Mouse (Mus musculus) thymus, postnatal 36 days (tissue): ENCODE data around the gene Prok1.

ENCODE experiments used
- DNase-seq, 2 experiments: peaks; one replicate each; pipeline ENCODE4 v3.0.0; 2022; ENCODE audit warnings: mixed read lengths in 2 of 2

Gene Prok1

DNA sequence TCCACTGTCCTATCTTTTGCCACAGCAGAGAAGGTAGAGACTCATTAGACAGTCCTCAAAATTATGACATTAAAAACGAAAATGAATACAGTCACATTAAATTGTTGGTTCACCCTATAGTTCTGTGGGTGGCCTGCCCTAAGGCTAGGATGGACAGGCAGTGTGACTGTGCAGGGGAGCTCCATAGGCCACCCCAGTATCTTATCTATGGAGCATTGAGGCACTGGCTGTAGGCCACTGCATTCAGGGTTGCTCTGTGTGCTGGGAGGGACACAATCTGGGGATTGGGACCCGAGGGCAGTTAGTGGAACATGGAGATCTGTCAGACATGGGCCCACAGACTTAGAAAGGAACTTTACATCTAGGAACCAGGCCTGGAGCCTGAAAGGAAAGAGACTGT is 5.6 kb downstream of the Prok1 start:
- DNase-seq = no peak

DNA sequence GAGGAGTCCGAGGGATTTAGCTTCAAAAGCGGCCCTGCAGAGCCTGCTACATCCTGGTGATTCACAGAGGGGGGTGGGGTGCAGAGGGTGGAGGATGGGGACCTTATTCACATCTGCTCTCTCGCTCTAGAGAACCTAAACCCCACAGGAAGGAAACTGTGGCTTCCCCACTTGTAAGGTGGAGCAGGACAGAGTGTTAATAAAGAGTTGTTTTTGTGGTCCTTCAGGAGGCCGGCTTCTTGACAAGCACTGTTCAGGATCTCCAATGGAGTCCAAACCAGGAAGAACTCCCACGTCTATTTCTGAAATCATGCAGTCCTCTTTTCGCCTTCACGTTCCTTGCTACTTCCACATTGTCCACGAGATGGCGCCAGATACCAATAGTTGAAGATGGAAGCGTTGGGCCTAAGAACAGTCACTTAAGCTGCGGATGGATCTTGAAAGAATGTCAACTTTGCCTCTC is 6.1 kb downstream of the Prok1 start:
- DNase-seq = peak; percentile 62 to 74

DNA sequence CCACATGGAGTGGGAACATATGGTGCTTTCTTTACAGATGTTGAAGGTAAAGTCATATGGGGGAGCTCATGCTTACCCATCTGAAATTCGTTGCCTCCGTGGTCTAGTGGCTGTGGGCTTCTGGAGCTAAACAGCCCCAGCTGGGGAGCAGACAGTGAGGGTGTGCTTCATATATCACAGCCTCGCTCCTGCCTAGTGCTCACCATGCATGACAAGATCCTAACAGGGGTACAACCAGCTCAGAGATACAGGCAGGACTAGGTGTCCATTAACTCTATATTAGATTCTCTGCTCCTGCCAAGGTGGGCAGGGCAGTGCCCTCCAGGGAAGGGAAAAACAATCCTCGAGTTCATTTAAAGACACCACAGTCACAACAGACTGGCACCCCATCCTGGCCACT is 8.3 kb downstream of the Prok1 start:
- DNase-seq = no peak

DNA sequence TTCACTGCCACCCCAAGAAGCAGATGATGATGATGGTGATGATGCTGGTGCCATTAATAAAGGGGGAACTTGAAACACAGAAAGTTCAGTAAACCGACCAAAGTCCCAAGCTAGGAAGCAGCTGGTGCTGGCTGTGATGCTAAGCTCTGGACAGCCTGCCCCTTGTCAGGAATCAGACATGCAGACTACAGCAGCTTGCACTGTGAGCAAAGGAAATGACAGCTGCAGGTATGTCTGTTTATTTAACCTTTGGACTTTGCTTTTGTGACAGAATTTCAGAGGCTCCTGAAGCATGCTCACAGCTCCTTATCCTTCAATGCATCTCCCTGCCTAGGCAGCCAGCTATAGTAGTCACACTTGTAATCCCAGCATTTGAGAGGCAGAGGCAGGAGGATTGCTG is 9.0 kb downstream of the Prok1 start, which contains the start of gene A630076J17Rik:
Gene A630076J17Rik, plus strand, starts transcription at position 88 of the 400 bp plus-strand sequence.
- no peak for DNase-seq

DNA sequence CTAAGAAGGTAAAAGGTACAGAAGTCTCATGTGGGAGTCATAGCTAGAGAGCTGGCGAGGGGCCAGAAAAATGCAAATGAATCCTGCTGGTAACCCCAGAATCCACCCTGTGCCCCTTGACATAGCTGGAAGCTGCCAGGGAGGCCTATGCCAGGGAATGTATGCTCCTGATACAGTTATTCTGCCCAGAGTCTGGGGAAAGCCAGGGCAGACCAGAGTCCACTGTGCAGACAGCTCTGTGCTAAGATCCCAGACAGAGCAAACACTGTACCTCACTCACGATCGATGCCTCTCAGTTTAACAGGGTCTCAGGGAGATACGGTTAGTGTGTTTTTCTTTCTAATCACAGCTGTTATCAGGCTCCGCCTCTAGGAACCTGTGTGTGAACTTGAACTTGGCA is 9.7 kb downstream of the Prok1 start:
- no peak for DNase-seq

DNA sequence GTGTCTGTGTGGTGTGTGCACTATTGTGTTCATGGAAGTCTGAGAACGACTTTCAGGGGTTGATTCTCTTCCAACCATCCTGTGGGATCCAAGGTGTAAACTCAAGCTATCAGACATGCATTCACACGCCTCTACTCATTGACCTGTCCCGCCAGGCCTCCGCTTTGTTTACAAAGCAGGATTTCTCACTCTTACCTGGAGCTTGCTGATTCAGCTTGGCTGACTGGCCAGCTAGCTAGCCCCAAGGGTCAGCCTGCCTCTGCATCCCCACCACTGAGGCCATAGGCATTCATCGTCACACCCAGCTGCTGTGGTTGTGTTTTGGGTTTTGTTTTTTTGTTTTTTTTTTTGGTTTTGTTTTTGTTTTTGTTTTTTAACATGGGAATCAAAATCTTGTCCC is 10.3 kb downstream of the Prok1 start:
- DNase-seq = no peak

DNA sequence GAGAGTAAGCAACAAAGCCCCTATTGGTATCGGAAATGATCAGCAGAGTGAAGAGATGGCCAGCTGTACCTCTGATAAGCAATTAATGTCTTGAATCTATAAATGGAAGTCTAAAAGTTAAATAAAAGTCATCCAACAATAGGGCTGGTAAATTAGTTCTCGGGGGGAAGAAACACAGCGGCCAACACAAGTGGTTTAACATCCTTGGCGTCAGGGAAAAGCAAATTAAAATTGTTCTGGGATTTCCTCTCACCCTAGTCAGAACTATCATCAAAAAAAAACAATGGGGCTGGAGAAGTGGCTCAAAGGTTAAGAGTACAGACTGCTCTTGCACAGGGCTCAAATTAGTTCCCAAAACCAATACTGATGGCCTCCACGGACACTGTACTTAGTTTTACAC is 13.7 kb downstream of the Prok1 start:
- no peak for DNase-seq

DNA sequence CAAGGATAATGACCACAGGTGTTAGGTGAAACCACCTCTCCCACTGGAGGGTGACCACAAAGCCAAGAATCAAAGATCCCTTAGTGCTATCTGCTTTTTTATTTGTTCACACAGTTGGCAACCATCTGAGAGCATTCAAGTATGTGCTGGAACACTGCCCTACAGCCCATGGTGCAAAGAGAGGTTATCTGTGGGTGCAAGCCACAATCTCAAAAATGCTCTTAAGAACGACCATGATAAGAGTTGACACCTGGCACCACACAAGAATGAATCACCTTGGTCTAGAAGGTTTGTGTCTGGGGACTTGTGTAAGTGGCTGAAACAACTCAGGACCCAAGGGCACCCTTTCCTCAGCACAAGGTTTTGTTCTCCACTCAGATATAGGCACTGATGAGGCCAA is 16.3 kb downstream of the Prok1 start:
- DNase-seq = no peak

DNA sequence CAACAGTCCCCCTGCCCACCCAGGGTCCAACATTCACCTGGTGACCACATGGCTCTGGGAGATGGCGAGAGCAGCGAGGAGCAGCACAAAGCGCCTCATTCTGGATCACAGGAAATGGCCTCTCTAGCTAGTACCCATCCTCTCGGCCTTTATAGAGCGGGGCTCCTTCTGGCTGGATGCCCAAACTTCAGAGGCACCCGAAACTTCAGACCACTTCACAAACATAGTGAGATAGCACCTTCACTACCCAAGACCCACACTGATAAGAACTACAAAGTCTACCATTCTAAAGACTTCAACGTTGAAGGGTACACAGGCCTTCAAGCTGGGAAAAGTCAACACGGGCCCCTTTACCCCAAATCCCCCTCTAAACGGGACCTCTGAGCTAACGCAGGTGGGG is 17.9 kb downstream of the Prok1 start, which contains the start of gene Cym:
Gene Cym, minus strand, starts transcription at position 125 of the 400 bp plus-strand sequence.
- no peak for DNase-seq

DNA sequence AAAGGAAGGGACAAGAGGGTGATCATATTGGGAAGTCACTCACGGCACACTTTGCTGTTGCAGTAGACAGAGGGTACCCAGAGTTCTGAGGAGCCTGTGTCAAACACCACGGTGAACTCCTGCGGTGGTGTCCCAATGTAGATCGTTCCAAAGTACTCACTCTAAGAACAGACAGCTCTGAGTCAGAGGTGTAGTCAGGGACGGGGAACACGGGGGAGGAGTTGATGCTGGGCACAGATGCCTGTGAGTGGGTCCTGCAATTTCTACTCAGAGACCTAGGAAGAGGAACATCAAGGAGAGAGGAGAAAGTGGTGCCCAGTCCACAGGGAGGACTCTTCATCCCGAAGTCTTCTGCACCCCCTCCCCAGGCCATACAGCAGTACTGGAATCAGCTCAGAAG is 20.9 kb downstream of the Prok1 start:
- no peak for DNase-seq

DNA sequence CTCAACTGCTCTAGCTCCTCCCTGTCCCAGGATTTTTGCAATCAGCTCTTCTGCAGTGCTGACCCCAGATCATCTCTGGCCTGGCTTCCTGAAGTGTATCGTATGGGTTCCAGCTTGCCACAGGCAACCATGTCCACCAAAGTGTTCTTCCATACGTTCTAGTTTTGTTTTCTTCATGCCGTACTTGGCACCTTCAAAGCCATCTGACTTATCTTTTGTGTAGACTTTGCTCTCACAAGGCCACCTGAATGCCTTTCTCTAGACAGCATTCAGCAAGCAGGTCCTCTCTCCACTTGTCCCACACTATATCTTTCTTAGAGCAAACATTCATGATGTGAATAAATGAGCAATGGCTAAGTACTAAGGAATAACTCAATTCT is 22.4 kb downstream of the Prok1 start:
- no peak for DNase-seq

DNA sequence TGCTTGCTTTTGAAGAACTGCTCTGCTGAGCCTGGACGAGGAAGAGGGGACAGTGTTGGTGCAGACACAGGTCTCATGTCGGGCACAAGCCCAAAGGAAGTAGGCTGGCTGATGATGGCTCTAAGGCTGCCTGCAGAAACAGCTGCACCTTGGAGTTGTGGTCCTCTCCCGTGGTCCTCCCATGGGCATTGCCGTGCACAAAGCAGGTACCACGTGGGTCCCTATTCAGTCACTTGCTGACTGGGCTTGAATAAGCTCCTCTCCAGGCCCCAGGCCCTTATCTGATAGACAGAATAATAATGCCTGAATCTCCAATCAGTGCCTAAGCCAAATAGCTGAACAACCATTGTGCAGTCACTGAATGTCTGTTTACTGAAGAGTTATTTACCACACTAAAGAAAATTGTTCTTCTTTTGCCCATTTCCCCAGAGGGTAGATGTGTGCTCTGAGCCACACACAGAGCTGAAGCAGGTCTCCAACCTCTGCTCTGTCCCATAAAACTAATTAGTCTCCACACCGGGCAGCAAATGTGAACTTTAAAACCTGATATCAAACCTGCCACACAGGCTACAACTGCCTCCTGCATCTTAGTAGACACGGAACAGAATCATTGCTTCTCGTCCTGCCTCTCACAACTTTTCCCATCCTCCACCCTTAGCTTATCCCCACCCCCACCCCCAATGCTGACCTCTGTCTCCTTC is 23.0 kb downstream of the Prok1 start:
- no peak for DNase-seq

DNA sequence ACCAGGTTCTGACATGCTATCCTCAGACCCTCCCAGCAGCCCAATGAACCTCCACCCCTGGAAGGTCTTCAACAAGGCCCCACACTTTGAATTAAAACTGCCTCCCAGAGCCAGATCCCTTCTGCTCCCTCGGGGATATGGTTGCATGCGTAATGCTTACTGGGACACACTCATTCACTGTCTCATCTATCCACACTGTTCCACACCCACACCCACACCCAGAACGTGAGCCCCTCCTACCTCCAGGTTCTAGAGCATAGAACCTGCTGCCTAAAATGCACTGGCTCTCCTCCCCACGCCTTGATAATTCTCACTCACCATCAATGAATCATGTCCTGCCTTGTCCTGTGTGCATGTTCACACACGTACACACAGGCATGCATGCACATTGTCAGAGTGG is 24.9 kb downstream of the Prok1 start:
- DNase-seq = no peak

DNA sequence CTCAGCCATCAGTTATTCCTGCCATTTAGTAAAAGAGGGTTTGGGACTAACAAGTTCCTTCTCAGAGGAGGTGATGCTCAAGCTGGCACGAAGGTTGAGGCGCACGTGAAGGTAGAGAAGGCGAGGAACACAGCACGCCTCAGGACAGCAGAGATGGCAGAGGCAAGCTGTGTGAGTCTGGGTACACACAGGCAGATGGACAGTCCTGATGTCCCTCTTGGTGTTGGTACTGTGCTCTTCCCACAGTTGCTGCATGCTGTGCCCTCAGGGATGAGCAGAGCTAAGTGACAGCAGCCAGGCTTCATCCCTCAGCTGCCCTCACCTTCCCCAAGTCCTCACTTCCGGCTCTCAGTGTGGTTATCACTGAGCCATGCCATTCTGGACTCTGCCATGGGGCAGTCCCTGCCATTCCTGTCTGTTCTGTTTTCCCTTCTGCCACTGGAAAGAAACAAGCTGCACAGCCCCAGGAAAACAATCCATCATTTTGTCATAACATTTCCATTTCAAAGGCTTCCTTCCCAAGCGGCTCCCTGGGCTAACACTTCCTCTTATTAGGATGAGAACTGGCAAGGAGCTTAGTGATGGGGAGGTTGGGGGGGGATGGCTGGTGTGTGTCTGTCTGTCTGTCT is 31.8 kb downstream of the Prok1 start:
- no peak for DNase-seq

DNA sequence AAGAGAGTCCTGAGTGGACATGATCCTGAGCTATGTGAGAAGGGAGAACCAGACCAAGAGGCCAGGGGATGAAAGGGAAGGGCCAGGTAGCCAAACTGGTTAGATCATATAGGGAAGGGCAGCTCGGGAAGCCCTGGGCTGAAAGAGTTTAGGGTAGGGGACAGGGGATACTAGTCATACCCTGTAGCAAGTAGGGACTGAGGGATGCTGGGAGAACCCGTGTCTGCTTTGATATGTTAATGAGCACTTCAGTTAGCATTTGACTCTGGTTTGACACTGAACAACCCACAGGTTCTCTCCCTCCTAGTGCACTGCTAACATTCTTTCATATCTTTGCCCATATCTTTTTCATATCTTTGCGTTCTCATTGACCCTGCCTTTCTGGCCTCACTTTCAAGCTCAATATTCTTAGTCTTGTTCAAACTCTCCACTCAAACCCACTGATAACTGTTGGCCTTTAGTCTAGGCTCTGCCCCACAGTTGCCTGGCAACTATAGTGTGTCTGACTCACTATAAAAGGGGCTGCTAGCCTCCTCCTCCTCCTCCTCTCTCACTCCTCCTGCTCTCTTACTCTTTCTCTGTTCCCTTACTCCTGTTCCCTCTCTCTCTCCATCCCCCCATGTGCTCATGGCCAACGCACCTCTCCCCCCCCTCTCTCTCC is 32.9 kb downstream of the Prok1 start:
- DNase-seq = no peak

DNA sequence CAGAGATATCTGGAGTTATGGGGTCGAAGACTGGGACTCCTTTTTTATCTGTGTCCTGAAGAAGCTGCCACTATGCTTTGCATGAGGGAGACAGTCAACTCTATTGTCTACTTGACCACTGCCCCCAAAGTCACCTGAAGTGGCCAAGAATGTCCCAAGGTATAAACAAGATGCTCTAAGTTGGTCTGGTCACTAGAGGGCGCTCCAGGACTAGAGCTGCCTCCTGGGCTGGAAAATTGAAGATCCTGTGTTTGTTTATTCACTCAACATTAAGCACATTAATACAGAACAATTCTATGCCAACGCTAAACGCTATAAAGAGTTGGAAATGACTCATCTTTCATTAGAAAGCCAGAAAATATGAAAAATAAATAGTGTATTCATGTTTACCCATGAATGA is 33.5 kb downstream of the Prok1 start:
- peak; percentile 34 to 54 for DNase-seq

DNA sequence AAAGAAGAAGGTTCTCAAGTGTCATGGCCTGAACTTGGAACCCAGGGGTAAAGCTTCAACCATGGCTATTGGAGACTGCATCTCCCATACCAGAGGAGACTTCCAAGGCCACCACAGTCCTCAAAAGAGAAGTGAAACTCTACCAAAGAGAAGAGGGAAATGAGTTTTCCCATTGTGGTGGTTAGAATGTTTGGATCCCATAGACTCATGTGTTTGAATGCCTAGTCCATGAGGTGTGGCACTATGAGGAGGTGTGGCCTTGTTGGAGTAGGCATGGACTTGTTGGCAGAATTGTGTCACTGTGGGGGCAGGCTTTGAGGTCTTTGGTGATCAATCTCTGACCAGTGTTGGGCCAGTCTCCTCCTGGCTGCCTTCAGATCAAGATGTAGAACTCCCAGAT is 34.3 kb downstream of the Prok1 start:
- no peak for DNase-seq

DNA sequence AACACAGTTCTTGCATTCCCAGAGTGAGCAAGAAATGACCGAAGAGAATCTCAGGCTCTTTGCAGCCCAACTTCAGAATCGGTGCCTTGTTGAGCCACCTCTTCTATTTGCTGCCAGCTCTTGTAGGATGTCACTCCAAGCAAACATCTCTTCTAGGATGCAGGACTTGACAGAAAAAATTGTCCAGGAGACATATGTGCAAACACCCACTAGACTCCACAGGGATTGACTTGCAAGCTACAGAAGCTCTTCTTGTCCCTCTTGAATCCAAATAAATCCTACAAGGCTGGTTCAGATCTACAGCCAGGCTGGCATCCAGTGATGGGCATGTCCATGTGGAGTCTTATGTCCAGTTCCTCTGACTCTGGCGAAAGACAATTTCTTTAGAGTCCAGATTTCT is 35.1 kb downstream of the Prok1 start:
- DNase-seq = no peak

DNA sequence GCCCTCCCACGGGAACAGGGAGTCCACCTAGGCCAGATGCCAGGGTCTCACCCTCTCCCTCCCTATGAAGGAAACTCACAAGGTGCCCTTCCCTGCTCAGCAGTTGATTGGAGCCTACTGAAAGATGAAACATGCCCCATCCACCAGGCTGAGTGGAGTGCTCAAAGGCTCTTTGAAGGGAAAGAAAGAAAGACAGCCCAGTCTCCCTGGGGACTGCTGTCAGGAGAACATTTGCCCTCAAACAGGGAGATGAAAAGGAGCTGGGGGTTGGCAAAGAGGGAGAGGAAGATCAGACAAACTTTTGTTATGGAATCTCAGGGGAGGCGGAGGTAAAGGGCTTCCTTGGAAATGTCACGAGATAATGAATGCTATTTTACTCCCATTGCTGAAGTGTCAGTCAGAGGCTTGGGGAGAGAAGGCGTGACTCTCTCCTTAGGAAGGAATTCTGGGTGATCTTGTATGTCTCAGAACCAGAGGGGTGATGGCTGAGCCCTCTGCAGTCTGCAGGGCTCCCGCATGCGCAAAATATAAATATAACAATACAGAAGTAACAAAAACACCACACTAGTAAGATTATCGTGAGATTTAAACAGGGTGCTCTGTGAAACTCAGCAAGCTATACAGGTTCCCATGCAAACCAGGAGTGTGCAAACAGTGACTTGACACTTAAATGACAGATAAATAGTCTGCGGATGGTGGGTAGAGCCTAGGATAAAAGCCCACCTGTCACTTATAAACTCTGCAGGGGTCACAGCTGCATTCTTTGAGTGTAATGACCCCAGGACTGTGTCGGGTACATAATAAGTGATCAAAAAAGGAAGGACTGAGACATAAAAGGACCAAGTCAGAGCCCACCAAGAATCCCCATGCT is 38.0 kb downstream of the Prok1 start:
- DNase-seq = no peak

DNA sequence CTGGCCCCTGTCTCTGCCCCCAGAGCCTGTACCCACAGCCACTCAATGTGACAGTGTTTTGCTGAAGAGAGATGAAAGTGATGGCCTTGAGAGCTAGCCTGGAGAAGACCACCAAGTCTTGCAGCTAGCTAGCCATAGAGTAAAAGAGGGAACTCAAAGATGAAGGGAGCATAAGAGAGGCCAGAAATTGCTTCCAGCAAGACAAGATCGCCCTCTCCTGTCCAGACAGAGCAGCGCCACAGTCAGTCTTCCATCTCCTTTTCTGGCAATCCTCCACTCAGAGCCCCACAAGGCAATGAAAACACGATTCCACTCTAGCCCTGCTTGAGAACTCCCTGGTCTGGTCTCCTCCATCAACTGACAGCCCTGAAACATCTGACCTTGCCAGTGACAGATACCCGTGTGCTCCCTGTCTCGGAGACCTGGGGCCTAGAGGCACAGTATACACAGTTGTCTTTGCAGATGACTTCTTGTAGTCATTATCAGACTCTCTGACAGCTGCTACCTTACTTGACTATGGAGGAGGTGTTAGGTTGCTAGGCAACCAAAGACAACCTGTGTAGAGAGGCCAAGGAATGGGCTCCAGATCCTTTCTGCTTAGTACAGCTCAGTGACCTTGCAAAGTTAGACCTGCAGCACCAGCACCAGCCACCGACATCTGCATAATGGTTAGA is 51.1 kb downstream of the Prok1 start:
- peak; percentile 40 to 51 for DNase-seq

DNA sequence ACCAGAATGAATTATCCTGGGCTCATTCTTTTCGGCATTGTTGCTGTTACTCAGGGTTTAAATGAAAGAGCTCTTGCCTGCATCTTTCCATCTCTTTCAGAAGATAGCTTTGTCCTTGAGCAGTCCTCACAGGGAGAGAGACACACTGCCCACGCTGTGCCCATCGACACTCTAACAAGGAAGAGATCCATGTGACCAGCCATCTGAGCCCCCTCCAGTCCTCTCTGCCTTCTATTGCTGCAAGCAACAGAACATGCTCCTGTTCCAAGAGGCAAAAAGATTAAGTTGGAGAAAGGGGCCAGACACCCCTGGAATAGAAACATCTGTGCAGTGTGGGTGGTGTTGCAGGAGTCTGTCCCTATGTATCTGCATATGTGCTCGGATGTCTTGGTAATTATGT is 52.5 kb downstream of the Prok1 start:
- DNase-seq = no peak

DNA sequence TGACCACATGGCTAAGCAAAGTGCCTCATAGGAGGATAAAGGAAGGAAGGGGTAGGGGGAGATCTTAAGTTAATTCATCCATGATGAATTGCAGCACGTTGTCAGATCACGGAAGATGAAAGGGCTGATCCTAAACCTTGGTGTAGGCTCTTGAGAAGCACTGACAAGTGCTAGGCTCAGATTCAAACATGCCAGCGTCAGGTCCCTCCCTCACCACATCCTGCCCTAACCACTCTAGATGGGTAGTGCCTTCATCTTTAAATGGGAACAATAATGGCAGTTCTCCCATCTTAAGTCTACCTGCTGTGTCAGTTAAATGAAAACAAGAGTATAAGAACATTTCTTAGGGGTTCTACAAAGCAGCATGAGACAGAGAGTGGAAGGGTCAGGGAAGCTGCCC is 53.9 kb downstream of the Prok1 start:
- no peak for DNase-seq

DNA sequence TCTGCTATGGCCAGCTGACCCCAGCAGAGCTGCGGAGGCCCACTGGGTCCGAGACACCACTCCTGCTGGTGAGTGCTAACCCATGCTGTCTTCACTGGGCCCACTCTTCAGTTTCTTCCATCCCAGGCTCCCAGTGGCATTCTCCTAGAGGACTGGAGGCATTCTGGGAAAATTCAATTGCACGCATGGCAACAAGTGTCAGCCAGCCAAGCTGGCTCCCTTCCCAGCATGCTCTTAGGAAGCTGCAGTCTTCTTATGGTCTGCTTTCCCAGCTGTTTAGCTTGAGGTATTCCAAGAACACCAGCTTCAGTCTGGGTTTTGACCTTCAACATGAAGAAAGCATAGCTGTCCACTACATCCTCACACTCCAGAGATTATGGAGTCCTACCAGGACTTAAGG is 56.3 kb downstream of the Prok1 start:
- DNase-seq = no peak
